Mouse (Mus musculus) ES-E14 (cell line): ENCODE results near the gene Prlh. TPM values are rescaled to one million over a fixed set of nuclear protein-coding genes. Genes with fewer than 3 reads are reported as not detected.

ENCODE experiments used
- DNase-seq: peaks from one replicate; pipeline ENCODE4 v3.0.0-alpha.2; 2013; ENCODE audit warnings: low read depth, low spot score
- H3K27ac ChIP-seq: 2 replicates; pipeline ENCODE4 v1.5.1; 2012; ENCODE audit warnings: low read depth, mild to moderate bottlenecking, low read length, moderate library complexity, mixed read lengths; ENCODE audit not compliant: poor library complexity, insufficient read depth, severe bottlenecking
- H3K36me3 ChIP-seq: 2 replicates; pipeline ENCODE4 v1.6.1; 2012; ENCODE audit warnings: mild to moderate bottlenecking, low read length, moderate library complexity, mixed read lengths; ENCODE audit not compliant: control insufficient read depth, poor library complexity, insufficient read depth, severe bottlenecking
- H3K4me1 ChIP-seq, 2 experiments: fragments of 150-350 bp in 1 of 2; sonication (generic) in 1 of 2; 2 replicates each; pipeline ENCODE4 v1.6.1; 2012; ENCODE audit warnings: low read length in 2 of 2, mild to moderate bottlenecking in 1 of 2, mixed read lengths in 1 of 2; ENCODE audit not compliant: control insufficient read depth in 2 of 2, insufficient read depth in 2 of 2, poor library complexity in 1 of 2
- H3K4me3 ChIP-seq, 2 experiments: fragments of 150-350 bp in 1 of 2; sonication (generic) in 1 of 2; 2 replicates each; pipeline ENCODE4 v1.5.1; 2012; ENCODE audit warnings: low read length in 2 of 2, low read depth in 1 of 2, mild to moderate bottlenecking in 1 of 2, mixed read lengths in 1 of 2; ENCODE audit not compliant: insufficient read depth in 1 of 2, poor library complexity in 1 of 2, severe bottlenecking in 1 of 2
- H3K9ac ChIP-seq: 2 replicates; pipeline ENCODE4 v1.6.1; 2012; ENCODE audit warnings: low read depth, mild to moderate bottlenecking, low read length, mixed read lengths; ENCODE audit not compliant: poor library complexity, insufficient read depth, severe bottlenecking
- H3K9me3 ChIP-seq: fragments of 150-350 bp; sonication (generic); 2 replicates; pipeline ENCODE4 v1.6.1; 2012; ENCODE audit warnings: low read depth, mild to moderate bottlenecking, low read length; ENCODE audit not compliant: control insufficient read depth, insufficient read depth
- CHD2 ChIP-seq: IDR thresholded peaks from 2 replicates; pipeline ENCODE4 v1.6.1; 2014; ENCODE audit warnings: mild to moderate bottlenecking, low read depth, low read length, inconsistent platforms
- HCFC1 ChIP-seq: IDR thresholded peaks from 2 replicates; pipeline ENCODE4 v1.6.1; 2012; ENCODE audit warnings: low read length, inconsistent platforms, borderline replicate concordance; ENCODE audit not compliant: insufficient read depth
- MAFK ChIP-seq: IDR thresholded peaks from 2 replicates; pipeline ENCODE4 v1.6.1; 2014; ENCODE audit warnings: mild to moderate bottlenecking, low read depth, low read length, inconsistent platforms; ENCODE audit not compliant: insufficient read depth
- ZC3H11A ChIP-seq: IDR thresholded peaks from 2 replicates; pipeline ENCODE4 v1.6.1; 2012; ENCODE audit warnings: low read depth, mild to moderate bottlenecking, inconsistent platforms, low read length, borderline replicate concordance
- ZNF384 ChIP-seq: IDR thresholded peaks from 2 replicates; pipeline ENCODE4 v1.6.1; 2012; ENCODE audit warnings: low read depth, low read length, inconsistent platforms
- in situ Hi-C, 2 experiments: fragments of 600-800 bp; cut with MboI; formaldehyde crosslinking; loops; one replicate each; pipeline ENCODE4 v1.15.1; 2025; ENCODE audit warnings: low sequenced_read_pairs in 2 of 2, inconsistent platforms in 1 of 2; ENCODE audit not compliant: unreplicated experiment in 2 of 2
- total RNA-seq: library from RNA; depleted of rRNA; stranded (reverse); fragments of 300-350 nt; gene quantifications from 2 replicates; pipeline ENCODE4 v1.2.3, GENCODE M21; 2012; rRNA removed

The Prlh gene
- total RNA-seq = not detected in 2 replicates

DNA sequence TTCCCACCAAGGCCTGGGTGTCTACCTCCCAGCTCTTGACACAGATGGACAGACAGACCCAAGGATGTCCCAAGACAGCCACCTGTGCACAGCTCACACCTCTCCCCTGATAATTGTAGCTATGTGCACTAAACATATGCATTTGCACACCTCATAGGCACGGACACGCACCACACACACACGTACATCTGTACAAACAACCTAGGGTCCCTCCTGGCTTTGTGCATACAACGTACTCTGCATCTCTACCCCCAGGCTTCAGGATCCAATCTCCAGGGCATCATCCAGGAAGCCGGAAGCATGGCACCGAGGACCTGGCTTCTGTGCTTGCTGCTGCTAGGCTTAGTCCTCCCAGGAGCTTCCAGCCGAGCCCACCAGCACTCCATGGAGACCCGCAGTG, at the start of gene Prlh:
TSS of gene Prlh (plus strand) at position 301 of the 400 bp plus-strand sequence.
- no peak within 1 kb of the TSS for H3K9ac ChIP-seq
- no peak within 1 kb of the TSS for H3K4me3 ChIP-seq
- no peak for DNase-seq
- no peaks in the 10 kb centered on the region for H3K4me1 ChIP-seq
- H3K27ac ChIP-seq = no peak within 1 kb of the TSS
- H3K36me3 ChIP-seq = no peaks in the 10 kb centered on the region
- H3K9me3 ChIP-seq = no peaks in the 10 kb centered on the region
- in situ Hi-C loops = loop anchor here in 1 of 2 experiments (25.0 kb wide), 1 partner anchor 316 kb away; no protein-coding TSS in a partner anchor
- TF ChIP-seq ZNF384 = no peak
- TF ChIP-seq MAFK = no peak
- TF ChIP-seq ZC3H11A = no peak
- no peak for TF ChIP-seq CHD2
- TF ChIP-seq HCFC1 = no peak

DNA sequence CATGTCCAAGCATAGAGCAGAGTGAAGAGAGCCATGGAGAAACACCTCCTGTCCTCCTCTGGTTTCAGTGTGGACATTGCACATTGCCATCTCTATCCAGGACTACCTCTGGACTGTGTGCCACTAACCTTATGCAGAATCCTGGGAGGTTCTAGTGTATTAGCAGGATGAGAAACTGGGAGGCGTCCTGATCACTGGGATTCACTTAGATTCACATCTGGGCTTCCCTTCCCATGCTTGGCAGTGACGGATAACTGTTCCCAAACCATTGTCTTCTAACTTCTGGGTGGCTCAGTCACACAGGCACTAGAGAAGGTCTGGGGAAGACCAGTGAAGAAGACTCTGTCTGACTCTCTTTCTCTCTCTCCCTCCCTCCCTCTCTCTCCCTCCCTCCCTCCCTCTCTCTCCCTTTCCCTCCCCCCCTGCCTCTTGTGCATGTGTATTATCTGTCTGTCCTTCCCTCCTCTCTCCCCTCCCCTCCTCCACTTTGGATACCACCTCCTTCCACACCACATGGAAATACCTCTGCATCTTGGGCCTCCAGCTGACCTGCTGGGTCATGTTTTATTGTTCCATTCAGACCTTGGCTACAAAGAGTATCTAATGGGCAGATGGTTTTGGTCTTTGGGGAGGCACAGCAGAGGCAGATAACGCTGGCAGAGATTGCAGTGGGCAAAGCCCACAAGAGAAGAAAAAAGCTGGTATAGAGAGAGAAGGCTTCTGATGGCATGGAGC, 49.5 kb upstream of the Prlh start:
- Histone ChIP-seq H3K9ac (no peak overlapping the region), H3K36me3 (no peaks in the 10 kb centered on the region), H3K4me3 (no peak overlapping the region), H3K9me3 (no peaks in the 10 kb centered on the region), H3K27ac (no peak overlapping the region), H3K4me1 (peaks cover 0 to 7% of the 10 kb centered on the region in 2 experiments; a peak in 1 of 4 replicates)
- in situ Hi-C loops = no loop called here
- TF ChIP-seq ZNF384 (no peak), HCFC1 (no peak), MAFK (no peak), ZC3H11A (no peak), CHD2 (no peak)
- DNase-seq = no peak

DNA sequence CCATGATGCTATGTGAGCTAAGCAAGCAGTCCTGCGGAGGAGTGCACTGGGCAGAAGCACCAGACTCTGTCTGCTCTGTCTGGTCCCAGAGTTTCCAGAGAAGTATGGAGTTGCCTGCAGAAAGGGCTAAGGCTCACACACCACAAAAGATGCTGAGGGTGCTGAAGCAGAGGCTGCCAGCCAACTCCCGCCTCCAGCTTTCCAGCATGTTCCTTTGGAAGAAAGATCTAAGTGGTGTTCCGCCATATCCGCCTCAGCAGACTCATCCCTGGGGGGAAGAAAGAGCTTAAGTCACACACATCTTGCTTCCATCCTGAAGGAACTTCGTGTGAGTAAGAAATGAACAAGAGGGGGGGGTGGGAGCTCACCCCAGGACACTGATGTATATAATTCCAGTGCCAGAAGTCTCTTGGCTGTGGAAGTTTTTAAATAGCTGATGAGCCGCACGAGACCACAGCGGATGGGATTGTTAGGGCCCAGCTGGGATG, 48.9 kb upstream of the Prlh start:
- Histone ChIP-seq H3K4me1 (peaks cover 0 to 7% of the 10 kb centered on the region in 2 experiments; a peak in 1 of 4 replicates), H3K9me3 (no peaks in the 10 kb centered on the region), H3K27ac (no peak overlapping the region), H3K9ac (no peak overlapping the region), H3K4me3 (no peak overlapping the region), H3K36me3 (no peaks in the 10 kb centered on the region)
- no peak for TF ChIP-seq MAFK
- no peak for TF ChIP-seq ZC3H11A
- TF ChIP-seq CHD2 = no peak
- no peak for TF ChIP-seq ZNF384
- TF ChIP-seq HCFC1 = no peak
- in situ Hi-C loops = no loop called here
- DNase-seq = no peak

DNA sequence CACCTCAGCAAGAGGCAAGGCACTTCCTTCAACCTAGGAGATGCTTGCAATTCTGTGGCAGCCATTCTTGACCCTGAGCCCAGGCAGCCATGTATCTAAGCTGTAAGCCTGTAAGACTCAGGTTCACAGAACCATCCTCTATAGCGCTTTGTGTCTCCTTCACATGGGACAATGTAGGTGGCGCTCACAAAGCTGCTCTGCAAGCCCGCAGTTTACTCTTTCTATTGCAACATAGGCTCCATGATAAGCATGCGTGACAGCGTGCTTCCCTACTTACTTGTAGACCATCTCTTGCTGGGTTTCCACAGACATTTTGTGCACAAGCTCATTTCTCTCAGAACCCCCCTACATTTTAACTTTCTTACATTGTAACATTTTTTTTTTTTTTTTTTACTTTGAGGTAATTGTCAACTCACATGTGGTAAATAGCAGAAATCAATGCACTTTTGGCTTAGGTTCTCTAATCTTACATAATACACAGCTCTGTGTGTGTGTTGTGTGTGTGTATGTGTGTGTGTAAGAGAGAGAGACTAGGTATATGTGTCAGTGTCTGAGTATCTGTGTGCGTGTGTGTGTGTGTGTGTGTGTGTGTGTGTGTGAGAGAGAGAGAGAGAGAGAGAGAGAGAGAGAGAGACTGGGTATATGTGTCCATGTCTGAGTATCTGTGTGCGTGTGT, 48.0 kb upstream of the Prlh start:
- peaks cover 0 to 7% of the 10 kb centered on the region in 2 experiments; a peak in 1 of 4 replicates for H3K4me1 ChIP-seq
- H3K36me3 ChIP-seq = no peaks in the 10 kb centered on the region
- DNase-seq = no peak
- no peak overlapping the region for H3K9ac ChIP-seq
- H3K4me3 ChIP-seq = no peak overlapping the region
- in situ Hi-C loops = no loop called here
- H3K9me3 ChIP-seq = no peaks in the 10 kb centered on the region
- no peak overlapping the region for H3K27ac ChIP-seq
- no peak for TF ChIP-seq MAFK
- TF ChIP-seq HCFC1 = no peak
- TF ChIP-seq ZC3H11A = no peak
- TF ChIP-seq CHD2 = no peak
- no peak for TF ChIP-seq ZNF384
